Mouse (Mus musculus): ENCODE results near the gene Ror2. TPM values are rescaled to one million over a fixed set of nuclear protein-coding genes. Genes with fewer than 3 reads are reported as not detected.

Ror2 gene
- polyA plus RNA-seq, 1 experiment from 2014 or later, result 3.3 TPM

- no peaks in the 10 kb centered on the region for H3K27me3 ChIP-seq
- no peak for ATAC-seq (ENCODE audit: low FRiP score, low read depth)
- WGBS, result 85% methylated on average over 4 of the region's 4 CpGs
- no peaks in the 10 kb centered on the region for H3K36me3 ChIP-seq
- no peak overlapping the region for H3K9ac ChIP-seq
- H3K27ac ChIP-seq (replicated peaks), result no peak overlapping the region
- H3K4me2 ChIP-seq, result no peak overlapping the region
- peaks cover 10% of the 10 kb centered on the region; the same call in 1 of the 2 replicates for H3K4me1 ChIP-seq (replicated peaks)
- H3K9me3 ChIP-seq, result no peaks in the 10 kb centered on the region
- no peak overlapping the region for H3K4me3 ChIP-seq
Measured at GRCm38 (mm10) chr13:53270549-53270948, 15.4 kb downstream of the Ror2 start.

GRCm38 (mm10) chr13:53268541-53268940 is 17.4 kb downstream of the Ror2 start:
- ATAC-seq (ENCODE audit: low FRiP score, low read depth), result no peak
- Histone ChIP-seq H3K4me2 (no peak overlapping the region), H3K27ac (replicated peaks) (no peak overlapping the region), H3K36me3 (no peaks in the 10 kb centered on the region), H3K9me3 (no peaks in the 10 kb centered on the region), H3K9ac (no peak overlapping the region), H3K4me1 (replicated peaks) (peaks cover 10% of the 10 kb centered on the region; the same call in 1 of the 2 replicates), H3K27me3 (no peaks in the 10 kb centered on the region), H3K4me3 (no peak overlapping the region)
- WGBS, result 39% methylated on average over 6 of the region's 6 CpGs

GRCm38 (mm10) chr13:53267849-53268248 is 18.1 kb downstream of the Ror2 start:
- Histone ChIP-seq H3K9me3 (no peaks in the 10 kb centered on the region), H3K4me1 (replicated peaks) (peaks cover 10% of the 10 kb centered on the region; the same call in 1 of the 2 replicates), H3K9ac (no peak overlapping the region), H3K27ac (replicated peaks) (no peak overlapping the region), H3K4me2 (no peak overlapping the region), H3K27me3 (no peaks in the 10 kb centered on the region), H3K36me3 (no peaks in the 10 kb centered on the region), H3K4me3 (no peak overlapping the region)
- 79% methylated on average over 6 of the region's 6 CpGs for WGBS
- no peak for ATAC-seq (ENCODE audit: low FRiP score, low read depth)

GRCm38 (mm10) chr13:53267155-53267554 is 18.8 kb downstream of the Ror2 start:
- H3K4me2 ChIP-seq, result no peak overlapping the region
- H3K9me3 ChIP-seq, result no peaks in the 10 kb centered on the region
- ATAC-seq (ENCODE audit: low FRiP score, low read depth), result no peak
- no peak overlapping the region for H3K4me3 ChIP-seq
- no peak overlapping the region for H3K9ac ChIP-seq
- no peaks in the 10 kb centered on the region for H3K27me3 ChIP-seq
- H3K4me1 ChIP-seq (replicated peaks), result peaks cover 10% of the 10 kb centered on the region; the same call in 1 of the 2 replicates
- H3K27ac ChIP-seq (replicated peaks), result no peak overlapping the region
- no peaks in the 10 kb centered on the region for H3K36me3 ChIP-seq
- 86% methylated on average over 4 of the region's 4 CpGs for WGBS

- H3K27ac ChIP-seq (replicated peaks), result no peak overlapping the region
- no peak overlapping the region for H3K4me3 ChIP-seq
- H3K4me1 ChIP-seq (replicated peaks), result peaks cover 10% of the 10 kb centered on the region; the same call in 1 of the 2 replicates
- no peak overlapping the region for H3K9ac ChIP-seq
- 78% methylated on average over 8 of the region's 8 CpGs for WGBS
- H3K36me3 ChIP-seq, result no peaks in the 10 kb centered on the region
- no peak for ATAC-seq (ENCODE audit: low FRiP score, low read depth)
- H3K9me3 ChIP-seq, result no peaks in the 10 kb centered on the region
- no peaks in the 10 kb centered on the region for H3K27me3 ChIP-seq
- H3K4me2 ChIP-seq, result no peak overlapping the region
Measured at GRCm38 (mm10) chr13:53266543-53266951, 19.4 kb downstream of the Ror2 start.

GRCm38 (mm10) chr13:53264896-53265295 is 21.0 kb downstream of the Ror2 start:
- Histone ChIP-seq H3K36me3 (no peaks in the 10 kb centered on the region), H3K27ac (replicated peaks) (no peak overlapping the region), H3K9me3 (no peaks in the 10 kb centered on the region), H3K9ac (no peak overlapping the region), H3K4me2 (no peak overlapping the region), H3K4me3 (no peak overlapping the region), H3K27me3 (no peaks in the 10 kb centered on the region), H3K4me1 (replicated peaks) (peaks cover 15% of the 10 kb centered on the region; the same call in 1 of the 2 replicates)
- no peak for ATAC-seq (ENCODE audit: low FRiP score, low read depth)
- 81% methylated on average over 4 of the region's 4 CpGs for WGBS

GRCm38 (mm10) chr13:53262509-53263250 is 23.2 kb downstream of the Ror2 start:
- H3K27ac ChIP-seq (replicated peaks), result no peak overlapping the region
- no peaks in the 10 kb centered on the region for H3K9me3 ChIP-seq
- H3K9ac ChIP-seq, result no peak overlapping the region
- no peak overlapping the region for H3K4me2 ChIP-seq
- H3K36me3 ChIP-seq, result no peaks in the 10 kb centered on the region
- WGBS, result 82% methylated on average over 16 of the region's 16 CpGs
- H3K4me1 ChIP-seq (replicated peaks), result peaks cover 9% of the 10 kb centered on the region; the same call in 1 of the 2 replicates
- H3K4me3 ChIP-seq, result no peak overlapping the region
- no peak for ATAC-seq (ENCODE audit: low FRiP score, low read depth)
- no peaks in the 10 kb centered on the region for H3K27me3 ChIP-seq

GRCm38 (mm10) chr13:53261106-53261771 is 24.7 kb downstream of the Ror2 start:
- Histone ChIP-seq H3K27me3 (no peaks in the 10 kb centered on the region), H3K4me1 (replicated peaks) (peaks cover 5% of the 10 kb centered on the region; the same call in 1 of the 2 replicates), H3K4me2 (no peak overlapping the region), H3K9ac (no peak overlapping the region), H3K4me3 (no peak overlapping the region), H3K36me3 (no peaks in the 10 kb centered on the region), H3K9me3 (no peaks in the 10 kb centered on the region), H3K27ac (replicated peaks) (no peak overlapping the region)
- WGBS, result 64% methylated on average over 8 of the region's 8 CpGs
- ATAC-seq (ENCODE audit: low FRiP score, low read depth), result no peak

- peaks cover 5% of the 10 kb centered on the region; the same call in 1 of the 2 replicates for H3K4me1 ChIP-seq (replicated peaks)
- no peak overlapping the region for H3K4me3 ChIP-seq
- no peaks in the 10 kb centered on the region for H3K9me3 ChIP-seq
- H3K9ac ChIP-seq, result no peak overlapping the region
- H3K27me3 ChIP-seq, result no peaks in the 10 kb centered on the region
- no peak overlapping the region for H3K4me2 ChIP-seq
- no peak for ATAC-seq (ENCODE audit: low FRiP score, low read depth)
- no peaks in the 10 kb centered on the region for H3K36me3 ChIP-seq
- H3K27ac ChIP-seq (replicated peaks), result no peak overlapping the region
- WGBS, result 78% methylated on average over 8 of the region's 8 CpGs
Measured at GRCm38 (mm10) chr13:53258943-53259342, 27.0 kb downstream of the Ror2 start.

GRCm38 (mm10) chr13:53258497-53258896 is 27.4 kb downstream of the Ror2 start:
- no peaks in the 10 kb centered on the region for H3K27me3 ChIP-seq
- no peak overlapping the region for H3K27ac ChIP-seq (replicated peaks)
- H3K9me3 ChIP-seq, result no peaks in the 10 kb centered on the region
- H3K36me3 ChIP-seq, result no peaks in the 10 kb centered on the region
- H3K4me3 ChIP-seq, result no peak overlapping the region
- H3K9ac ChIP-seq, result no peak overlapping the region
- WGBS, result 62% methylated on average over 4 of the region's 4 CpGs
- no peak overlapping the region for H3K4me2 ChIP-seq
- H3K4me1 ChIP-seq (replicated peaks), result peaks cover 5% of the 10 kb centered on the region; the same call in 1 of the 2 replicates
- no peak for ATAC-seq (ENCODE audit: low FRiP score, low read depth)

- H3K27me3 ChIP-seq, result no peaks in the 10 kb centered on the region
- 93% methylated on average over 12 of the region's 12 CpGs for WGBS
- H3K9me3 ChIP-seq, result no peaks in the 10 kb centered on the region
- no peaks in the 10 kb centered on the region for H3K4me1 ChIP-seq (replicated peaks)
- no peak overlapping the region for H3K4me2 ChIP-seq
- no peak overlapping the region for H3K27ac ChIP-seq (replicated peaks)
- H3K4me3 ChIP-seq, result no peak overlapping the region
- H3K9ac ChIP-seq, result no peak overlapping the region
- ATAC-seq (ENCODE audit: low FRiP score, low read depth), result no peak
- H3K36me3 ChIP-seq, result no peaks in the 10 kb centered on the region
Measured at GRCm38 (mm10) chr13:53253255-53253654, 32.7 kb downstream of the Ror2 start.

All from hindbrain, embryonic 15.5 days (tissue).